Mouse (Mus musculus): ENCODE data around the gene Sh3gl3.

GRCm38 (mm10) chr7:82138196-82138595 is 35.4 kb upstream of the Sh3gl3 start:
- no peak for TF ChIP-seq CHD2 (IDR thresholded peaks at IDR 0.05; ENCODE audit: low read depth, low read length)
- no peak for TF ChIP-seq ZC3H11A (IDR thresholded peaks at IDR 0.05; ENCODE audit: borderline replicate concordance, low read depth, low read length)
- TF ChIP-seq MAFK (IDR thresholded peaks at IDR 0.05; ENCODE audit: insufficient read depth, low read depth, low read length), result no peak
- TF ChIP-seq ZNF384 (IDR thresholded peaks at IDR 0.05; ENCODE audit: low read depth, low read length), result no peak

All from ES-E14 (cell line).